Mouse (Mus musculus) stomach, embryonic 14.5 days (tissue): ENCODE measurements around the gene Ehbp1l1. TPM values are rescaled to one million over a fixed set of nuclear protein-coding genes. Genes with fewer than 3 reads are reported as not detected.
A peak's percentile ranks its signal among the peaks of the same experiment; 100 is the strongest.

ENCODE experiments used
- ATAC-seq: fragments of 200-750 bp; cut with Nextera tagmentation; 2 replicates; pipeline ENCODE4 v1.8.0; 2017; ENCODE audit warnings: low read depth, moderate TSS enrichment; ENCODE audit not compliant: insufficient number of reproducible peaks, insufficient read depth, low FRiP score
- H3K27ac ChIP-seq: fragments of 300-500 bp; sonication (generic); 2 replicates; pipeline ENCODE4 v1.5.1; 2014; ENCODE audit warnings: mild to moderate bottlenecking, low read length, moderate library complexity, mixed read lengths
- H3K27me3 ChIP-seq: fragments of 300-500 bp; sonication (generic); 2 replicates; pipeline ENCODE4 v1.6.1; 2014; ENCODE audit warnings: low read length, control low read depth, mixed read lengths; ENCODE audit not compliant: control insufficient read depth, insufficient read depth
- H3K36me3 ChIP-seq: fragments of 300-500 bp; sonication (generic); 2 replicates; pipeline ENCODE4 v1.6.1; 2014; ENCODE audit warnings: mild to moderate bottlenecking, control low read depth, low read length, moderate library complexity, mixed read lengths; ENCODE audit not compliant: control insufficient read depth, insufficient read depth
- H3K4me1 ChIP-seq: fragments of 300-500 bp; sonication (generic); 2 replicates; pipeline ENCODE4 v1.6.1; 2014; ENCODE audit warnings: low read length, control low read depth, mixed read lengths; ENCODE audit not compliant: control insufficient read depth, insufficient read depth
- H3K4me2 ChIP-seq: fragments of 300-500 bp; sonication (generic); replicated peaks from 2 replicates; pipeline ENCODE4 v1.6.1; 2014; ENCODE audit warnings: low read depth, low read length, control low read depth
- H3K4me3 ChIP-seq: fragments of 300-500 bp; sonication (generic); 2 replicates; pipeline ENCODE4 v1.5.1; 2014; ENCODE audit warnings: low read depth, low read length, control low read depth
- H3K9ac ChIP-seq: fragments of 300-500 bp; sonication (generic); replicated peaks from 2 replicates; pipeline ENCODE4 v1.6.1; 2014; ENCODE audit warnings: low read depth, mild to moderate bottlenecking, control low read depth, low read length, moderate library complexity, mixed read lengths
- H3K9me3 ChIP-seq: fragments of 300-500 bp; sonication (generic); 2 replicates; pipeline ENCODE4 v1.6.1; 2016; ENCODE audit warnings: low read depth, low read length, control low read depth; ENCODE audit not compliant: control insufficient read depth
- WGBS: fragments of 180-500 bp; shearing (Covaris S2); extraction: QIAGEN DNeasy Blood & Tissue Kit; methylation state at CpG from one replicate; pipeline ENCODE4 v1.1.7; 2014; 5-methylcytosine and 5-hydroxymethylcytosine counted together
- polyA plus RNA-seq: library from polyadenylated mRNA; unstranded; fragments of >200 nt; fragmentation: Nextera tagmentation; extraction: Ambion mirVana; gene quantifications from 2 replicates; pipeline ENCODE4 v1.2.1, GENCODE M21; 2014

Gene Ehbp1l1
- polyA plus RNA-seq, 1 experiment from 2014 or later: 36.7 TPM

GRCm38 (mm10) chr19:5685861-5686260 is 40.3 kb downstream of the Ehbp1l1 start:
- WGBS: 98% methylated on average over 11 of the region's 11 CpGs
- H3K27me3 ChIP-seq: no peaks in the 10 kb centered on the region
- no peaks in the 10 kb centered on the region for H3K9me3 ChIP-seq
- peaks cover 15% of the 10 kb centered on the region for H3K4me1 ChIP-seq
- no peak overlapping the region for H3K27ac ChIP-seq
- no peak overlapping the region for H3K4me3 ChIP-seq
- no peak for ATAC-seq
- no peak overlapping the region for H3K4me2 ChIP-seq
- peaks cover 48% of the 10 kb centered on the region for H3K36me3 ChIP-seq
- no peak overlapping the region for H3K9ac ChIP-seq

- Histone ChIP-seq H3K4me2 (no peak overlapping the region), H3K36me3 (peaks cover 52% of the 10 kb centered on the region), H3K4me1 (peaks cover 11% of the 10 kb centered on the region), H3K27ac (no peak overlapping the region), H3K9me3 (no peaks in the 10 kb centered on the region), H3K4me3 (no peak overlapping the region), H3K27me3 (no peaks in the 10 kb centered on the region), H3K9ac (no peak overlapping the region)
- 92% methylated on average over 19 of the region's 19 CpGs for WGBS
- ATAC-seq: no peak
These were observed 40.7 kb downstream of the Ehbp1l1 start for GRCm38 (mm10) chr19:5685431-5685830.

GRCm38 (mm10) chr19:5684985-5685384 is 41.1 kb downstream of the Ehbp1l1 start:
- H3K9me3 ChIP-seq: no peaks in the 10 kb centered on the region
- H3K27ac ChIP-seq: no peak overlapping the region
- peaks cover 57% of the 10 kb centered on the region for H3K36me3 ChIP-seq
- peaks cover 9% of the 10 kb centered on the region; the same call in 1 of the 2 replicates for H3K4me1 ChIP-seq
- no peak overlapping the region for H3K4me3 ChIP-seq
- no peak overlapping the region for H3K9ac ChIP-seq
- H3K27me3 ChIP-seq: no peaks in the 10 kb centered on the region
- WGBS: 88% methylated on average over 13 of the region's 13 CpGs
- no peak overlapping the region for H3K4me2 ChIP-seq
- no peak for ATAC-seq

- Histone ChIP-seq H3K9me3 (no peaks in the 10 kb centered on the region), H3K27me3 (no peaks in the 10 kb centered on the region), H3K4me3 (no peak overlapping the region), H3K36me3 (peaks cover 64% of the 10 kb centered on the region), H3K27ac (no peak overlapping the region), H3K4me1 (peaks cover 9% of the 10 kb centered on the region; the same call in 1 of the 2 replicates), H3K9ac (no peak overlapping the region), H3K4me2 (no peak overlapping the region)
- ATAC-seq: no peak
- 91% methylated on average over 12 of the region's 12 CpGs for WGBS
These were observed 41.9 kb downstream of the Ehbp1l1 start for GRCm38 (mm10) chr19:5684236-5684635.

GRCm38 (mm10) chr19:5680432-5680831 is 45.7 kb downstream of the Ehbp1l1 start:
- peaks cover 82% of the 10 kb centered on the region for H3K36me3 ChIP-seq

GRCm38 (mm10) chr19:5668372-5668771 is 57.7 kb downstream of the Ehbp1l1 start:
- H3K4me3 ChIP-seq: no peak overlapping the region
- H3K27me3 ChIP-seq: no peaks in the 10 kb centered on the region
- no peak overlapping the region for H3K27ac ChIP-seq
- H3K4me2 ChIP-seq: no peak overlapping the region
- ATAC-seq: no peak
- no peaks in the 10 kb centered on the region for H3K9me3 ChIP-seq
- H3K9ac ChIP-seq: no peak overlapping the region
- H3K36me3 ChIP-seq: peaks cover 68% of the 10 kb centered on the region
- H3K4me1 ChIP-seq: peaks cover 6% of the 10 kb centered on the region; the same call in 1 of the 2 replicates
- 89% methylated on average over 4 of the region's 4 CpGs for WGBS

More at GRCm38 (mm10) chr19:5680432-5680831, 45.7 kb downstream of the Ehbp1l1 start:
- Histone ChIP-seq H3K4me2 (no peak overlapping the region), H3K27ac (no peak overlapping the region), H3K9me3 (no peaks in the 10 kb centered on the region), H3K4me1 (no peaks in the 10 kb centered on the region), H3K4me3 (no peak overlapping the region), H3K9ac (no peak overlapping the region), H3K27me3 (no peaks in the 10 kb centered on the region)
- no peak for ATAC-seq
- WGBS: 82% methylated on average over 4 of the region's 4 CpGs

- WGBS: 92% methylated on average over 18 of the region's 18 CpGs
- no peaks in the 10 kb centered on the region for H3K9me3 ChIP-seq
- no peaks in the 10 kb centered on the region for H3K27me3 ChIP-seq
- peaks cover 20% of the 10 kb centered on the region; the same call in 1 of the 2 replicates for H3K4me1 ChIP-seq
- H3K4me3 ChIP-seq: no peak overlapping the region
- H3K27ac ChIP-seq: no peak overlapping the region
- peaks cover 49% of the 10 kb centered on the region for H3K36me3 ChIP-seq
- H3K9ac ChIP-seq: no peak overlapping the region
- ATAC-seq: no peak
- no peak overlapping the region for H3K4me2 ChIP-seq
These were observed 59.7 kb downstream of the Ehbp1l1 start for GRCm38 (mm10) chr19:5666386-5666785.

GRCm38 (mm10) chr19:5665465-5665864 is 60.7 kb downstream of the Ehbp1l1 start:
- ATAC-seq: peak; percentile 33; the same call in 1 of the 2 replicates
- Histone ChIP-seq H3K36me3 (peaks cover 44% of the 10 kb centered on the region), H3K9ac (no peak overlapping the region), H3K4me3 (no peak overlapping the region), H3K27me3 (no peaks in the 10 kb centered on the region), H3K9me3 (no peaks in the 10 kb centered on the region), H3K27ac (no peak overlapping the region), H3K4me2 (no peak overlapping the region), H3K4me1 (peaks cover 22% of the 10 kb centered on the region; the same call in 1 of the 2 replicates)
- WGBS: 80% methylated on average over 15 of the region's 15 CpGs

- Histone ChIP-seq H3K9ac (no peak overlapping the region), H3K27me3 (no peaks in the 10 kb centered on the region), H3K4me2 (no peak overlapping the region), H3K4me3 (no peak overlapping the region), H3K9me3 (no peaks in the 10 kb centered on the region), H3K4me1 (peaks cover 22% of the 10 kb centered on the region; the same call in 1 of the 2 replicates), H3K27ac (no peak overlapping the region), H3K36me3 (peaks cover 40% of the 10 kb centered on the region)
- ATAC-seq: no peak
- 92% methylated on average over 10 of the region's 10 CpGs for WGBS
These were observed 61.4 kb downstream of the Ehbp1l1 start for GRCm38 (mm10) chr19:5664669-5665257.
